Mouse (Mus musculus) embryo, embryonic 10.5 days (tissue): ENCODE data around the gene Sit1.

ENCODE experiments used
- DNase-seq: peaks from one replicate; pipeline ENCODE4 v3.0.0-alpha.2; 2015; ENCODE audit warnings: low spot score

The Sit1 gene

DNA sequence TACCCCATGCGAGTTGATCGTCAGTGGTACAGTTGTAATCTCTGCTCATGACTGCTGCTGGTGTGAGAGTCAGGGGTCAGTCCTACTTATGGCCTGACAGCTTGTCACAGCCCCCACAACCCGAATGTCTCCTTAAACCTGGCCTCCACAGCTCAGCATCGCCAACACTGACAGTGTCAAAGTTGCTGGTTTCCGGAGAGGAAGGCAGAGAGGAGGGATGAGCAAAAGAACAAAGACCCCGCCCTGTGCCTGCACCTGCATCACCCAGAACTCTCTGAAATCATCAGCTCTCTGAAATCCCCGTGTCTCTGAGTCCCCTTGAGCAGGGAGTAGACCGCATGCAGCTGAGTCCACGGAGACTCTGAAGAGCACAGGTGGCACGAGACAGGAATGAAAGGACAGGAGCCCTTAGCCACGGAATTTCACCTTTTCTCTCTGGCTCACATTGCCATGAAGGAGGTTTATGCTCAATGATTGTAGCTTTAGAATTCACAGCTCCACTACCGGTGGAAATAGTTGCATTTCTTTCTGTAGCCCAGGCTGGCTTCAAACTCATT lies at the start of gene Sit1:
Gene Sit1 (minus strand): TSS at position 200 of the 557 bp plus-strand sequence.
- no peak for DNase-seq

- DNase-seq: no peak
Observed at GRCm38 (mm10) chr4:43533270-43533669, 49.7 kb upstream of the Sit1 start.

GRCm38 (mm10) chr4:43530581-43530980 lies 47.0 kb upstream of the Sit1 start:
- peak; percentile 81 for DNase-seq

- no peak for DNase-seq
Observed at GRCm38 (mm10) chr4:43530081-43530501, 46.6 kb upstream of the Sit1 start.

GRCm38 (mm10) chr4:43528487-43528886 lies 45.0 kb upstream of the Sit1 start:
- DNase-seq: no peak

DNA sequence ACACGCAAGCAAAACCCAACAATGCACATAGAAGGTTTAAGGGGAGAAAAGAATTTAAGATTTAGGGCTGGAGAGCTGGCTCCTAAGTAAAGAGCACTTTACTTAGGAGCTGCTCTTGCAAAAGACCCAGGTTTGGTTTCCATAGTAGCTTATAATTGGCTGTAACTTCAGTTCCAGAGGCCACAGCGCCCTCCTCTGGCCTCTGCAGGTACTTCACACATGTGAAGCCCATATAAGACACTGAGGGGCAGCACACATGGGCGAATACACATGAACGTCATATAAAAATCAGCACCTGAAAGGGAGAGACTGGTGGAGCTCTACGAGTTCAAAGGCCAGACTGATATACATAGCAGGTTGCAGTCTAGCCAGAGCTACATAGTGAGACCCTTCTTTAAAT lies 44.3 kb upstream of the Sit1 start:
- no peak for DNase-seq

DNA sequence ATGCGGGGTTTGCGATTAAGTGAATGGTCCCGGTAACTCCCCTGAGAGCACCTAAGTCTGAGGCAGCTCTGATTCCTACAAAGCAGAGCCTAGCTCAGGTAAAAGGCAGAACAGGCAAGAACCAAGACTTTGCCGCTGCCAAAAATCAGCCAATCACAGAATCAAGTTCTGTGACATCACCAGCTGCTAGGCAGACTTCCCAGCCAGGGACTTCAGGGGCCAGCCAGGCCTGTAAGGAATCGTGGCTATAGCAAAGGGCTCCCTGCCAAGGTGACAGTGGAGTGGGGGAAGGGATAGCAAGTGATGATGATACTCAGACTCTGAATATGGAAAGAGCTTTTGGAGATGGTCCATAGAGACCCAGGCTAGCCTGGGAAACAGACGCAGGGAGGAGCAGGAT lies 36.4 kb upstream of the Sit1 start:
- peak; percentile 95 for DNase-seq

- DNase-seq: peak; percentile 65
Observed at GRCm38 (mm10) chr4:43519551-43519950, 36.0 kb upstream of the Sit1 start.

DNA sequence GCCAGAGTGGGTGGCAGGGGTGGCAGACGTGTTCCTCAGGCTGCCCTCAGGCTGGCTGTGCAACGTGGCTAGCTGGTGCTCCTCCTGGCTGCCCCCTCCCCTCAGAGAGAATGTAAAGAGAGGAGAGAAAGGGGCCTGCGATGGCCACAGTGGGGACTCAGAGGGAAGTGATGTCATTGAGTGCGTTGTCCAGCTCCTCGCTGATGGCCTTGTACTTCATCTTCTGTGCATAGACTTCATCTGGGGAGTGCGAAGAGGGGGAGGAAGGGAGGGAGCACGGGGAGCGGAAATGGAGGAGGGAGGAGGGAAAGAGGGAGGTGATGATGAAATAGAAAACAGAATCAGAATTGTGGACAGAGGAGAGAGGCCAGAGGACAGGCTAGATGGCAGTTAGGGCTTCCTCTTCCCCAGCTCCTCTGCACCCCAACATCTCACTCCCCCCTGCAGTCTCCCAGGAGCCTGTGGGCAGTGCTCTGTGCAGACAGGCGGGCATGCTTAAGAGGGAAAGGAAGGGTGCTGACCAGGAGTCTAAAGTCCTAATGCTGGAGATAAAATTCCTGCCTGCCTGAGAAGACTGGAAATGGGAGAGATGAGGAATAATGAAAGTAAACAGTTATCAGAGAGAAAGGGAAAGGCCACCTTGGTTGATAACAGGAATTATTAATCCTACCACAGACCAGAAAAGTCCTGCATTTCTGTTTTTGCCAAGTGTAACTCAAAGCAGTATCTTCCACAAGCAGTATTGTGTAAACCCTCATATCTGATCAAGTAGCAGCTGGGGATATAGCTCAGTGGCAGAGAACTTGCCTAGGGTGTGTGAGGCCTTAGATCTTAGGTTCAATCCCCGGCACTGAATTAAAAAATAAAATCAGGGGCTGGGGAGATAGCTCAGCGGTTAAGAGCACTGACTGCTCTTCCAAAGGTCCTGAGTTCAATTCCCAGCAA lies 32.5 kb upstream of the Sit1 start:
- no peak for DNase-seq

DNA sequence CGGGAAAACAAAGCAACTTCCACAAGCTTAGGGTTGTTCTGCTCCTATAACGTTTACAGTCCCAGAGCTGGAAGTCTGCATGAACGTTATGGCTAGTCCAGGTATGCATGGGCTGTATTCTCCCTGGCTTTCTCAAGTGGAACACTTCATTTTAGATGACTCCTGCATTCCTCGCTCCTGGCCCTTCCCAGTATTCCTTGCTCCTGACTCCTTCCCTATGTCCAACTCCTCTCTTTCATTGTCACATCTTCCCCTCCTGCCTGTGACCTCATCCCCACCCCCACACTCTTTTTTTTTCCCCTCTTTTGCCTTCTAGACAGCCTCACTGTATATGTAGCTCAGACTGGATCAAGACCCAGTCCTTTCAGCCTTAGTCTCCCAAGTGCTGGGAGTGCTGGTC lies 30.3 kb upstream of the Sit1 start:
- DNase-seq: no peak

DNA sequence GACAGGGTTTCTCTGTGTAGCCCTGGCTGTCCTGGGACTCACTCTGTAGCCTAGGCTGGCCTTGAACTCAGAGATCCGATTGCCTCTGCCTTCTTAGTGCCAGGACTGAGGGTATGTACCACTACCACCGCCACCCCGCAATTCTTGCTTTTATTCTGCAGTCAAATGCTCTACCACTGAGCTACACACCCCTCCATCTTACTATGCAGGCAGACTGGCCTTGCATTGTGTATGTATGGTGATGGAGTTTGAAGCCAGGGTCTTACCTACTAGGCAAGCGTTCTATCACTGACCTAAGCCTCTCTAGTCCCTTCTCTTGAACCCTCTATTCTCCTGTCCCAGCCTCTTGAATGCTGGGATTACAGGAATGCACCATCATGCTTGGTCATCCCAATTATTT lies 29.8 kb upstream of the Sit1 start:
- no peak for DNase-seq

DNA sequence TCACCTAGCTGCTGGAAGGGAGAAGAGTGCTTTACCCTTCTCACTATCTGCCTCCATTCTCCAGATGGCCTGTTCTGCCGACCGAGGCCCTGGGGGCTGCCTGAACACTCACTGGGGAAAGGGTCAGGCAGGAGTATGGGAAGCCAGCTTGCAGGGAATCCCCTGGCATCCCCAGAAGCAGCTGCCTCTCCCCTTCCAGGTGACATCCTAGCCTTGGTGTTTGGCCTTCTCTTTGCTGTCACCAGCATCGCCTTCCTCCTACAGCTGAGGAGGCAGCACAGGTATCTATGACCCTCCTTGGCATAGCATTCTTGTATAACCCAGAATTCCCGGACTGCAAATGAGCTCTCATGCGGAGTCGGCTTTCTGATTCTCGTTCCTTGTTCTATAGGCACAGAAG lies 29.1 kb upstream of the Sit1 start:
- DNase-seq: no peak

- DNase-seq: no peak
Observed at GRCm38 (mm10) chr4:43511675-43512454, 28.3 kb upstream of the Sit1 start.

DNA sequence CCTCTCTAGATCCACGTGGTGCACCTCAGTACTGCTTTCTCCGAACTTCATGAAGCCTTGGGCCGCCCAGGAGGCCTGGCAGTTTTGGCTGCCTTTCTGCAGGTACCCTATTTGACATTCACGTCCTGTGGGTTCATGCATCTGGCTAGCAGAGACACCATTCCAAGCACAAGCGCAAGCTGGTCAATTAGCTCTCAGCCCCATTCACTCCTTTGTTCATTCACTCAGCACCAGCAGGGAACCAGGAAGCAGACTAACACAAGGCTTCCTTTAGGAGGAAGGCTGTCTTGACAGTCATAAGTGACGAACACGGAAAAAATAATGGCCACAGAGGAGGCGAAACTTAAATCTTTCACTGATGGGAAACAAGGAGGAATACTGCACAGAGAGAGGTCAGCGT lies 25.6 kb upstream of the Sit1 start:
- no peak for DNase-seq

DNA sequence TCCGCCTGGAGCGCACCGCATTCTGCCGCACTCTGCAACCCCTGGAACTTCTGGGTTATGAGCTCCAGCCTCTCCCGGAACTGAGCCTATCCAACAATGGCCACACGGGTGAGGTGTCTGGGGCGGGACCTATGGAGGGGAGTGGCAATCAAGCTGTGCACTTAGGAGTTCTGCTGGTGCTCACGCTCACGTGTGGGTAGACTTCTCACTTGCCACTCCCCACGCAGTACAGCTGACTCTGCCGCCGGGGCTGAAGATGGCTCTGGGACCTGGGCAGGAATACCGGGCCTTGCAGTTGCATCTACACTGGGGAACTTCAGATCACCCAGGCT lies 25.1 kb upstream of the Sit1 start:
- peak; percentile 67 for DNase-seq

- no peak for DNase-seq
Observed at GRCm38 (mm10) chr4:43507938-43508665, 24.6 kb upstream of the Sit1 start.

DNA sequence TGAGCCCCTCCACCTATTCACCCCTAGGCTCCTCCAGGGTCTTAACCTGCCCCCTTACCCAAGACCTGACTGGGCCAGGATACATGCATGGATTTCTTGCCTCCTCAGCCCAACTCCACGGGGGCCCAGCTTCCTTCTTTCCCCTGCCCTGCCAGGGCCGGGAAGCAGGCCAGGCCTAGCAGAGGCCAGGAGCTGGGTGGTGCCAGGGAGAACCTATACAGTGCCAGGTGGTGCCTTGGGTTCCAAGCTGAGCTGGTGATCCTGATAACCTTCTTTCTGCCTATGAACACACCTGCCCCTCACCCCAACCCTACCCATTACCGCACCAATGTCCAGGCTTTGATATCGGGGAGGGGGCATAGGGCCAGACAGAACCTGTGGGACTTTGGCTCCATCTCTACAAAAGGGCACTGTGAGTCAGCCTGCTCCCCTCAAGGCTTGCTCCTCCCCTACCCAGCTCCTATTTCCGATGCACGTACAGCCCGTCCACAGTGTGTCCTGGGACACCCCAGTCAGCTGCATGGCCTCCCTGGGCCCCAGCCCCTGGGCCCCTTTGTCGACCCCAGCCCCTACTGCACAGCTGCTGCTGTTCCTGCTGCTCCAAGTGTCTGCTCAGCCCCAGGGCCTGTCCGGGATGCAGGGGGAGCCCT lies 23.1 kb upstream of the Sit1 start, which contains the start of gene Car9:
Gene Car9 (plus strand): TSS at position 431 of the 650 bp plus-strand sequence.
- no peak for DNase-seq

GRCm38 (mm10) chr4:43506074-43506473 lies 22.5 kb upstream of the Sit1 start:
- DNase-seq: no peak

GRCm38 (mm10) chr4:43504269-43504668 lies 20.7 kb upstream of the Sit1 start:
- DNase-seq: no peak

GRCm38 (mm10) chr4:43503506-43503905 lies 20.0 kb upstream of the Sit1 start:
- DNase-seq: no peak

GRCm38 (mm10) chr4:43503041-43503440 lies 19.5 kb upstream of the Sit1 start:
- no peak for DNase-seq
